Mouse (Mus musculus) bone marrow, adult 2 months (tissue): Measurements from ENCODE around the gene Gm49387.

Source experiments
- CTCF ChIP-seq: fragments of 200-500 bp; IDR thresholded peaks from 2 replicates; pipeline ENCODE4 v1.5.1; 2011; ENCODE audit warnings: low read length, control low read depth; ENCODE audit not compliant: control insufficient read depth, insufficient read depth
- POLR2A ChIP-seq: fragments of 200-500 bp; IDR thresholded peaks from 2 replicates; pipeline ENCODE4 v1.6.1; 2011; ENCODE audit warnings: low read depth, mild to moderate bottlenecking, control low read depth, low read length, borderline replicate concordance; ENCODE audit not compliant: control insufficient read depth

- TF ChIP-seq CTCF (no peak), POLR2A (no peak)
Measured at GRCm38 (mm10) chr14:31576846-31577697, 63.6 kb downstream of the Gm49387 start.
